ENCODE assay signal across 8 mouse cellular contexts in genomic region chr10:128548947-128549681, GRCm38 (mm10). TPM values are rescaled to one million over a fixed set of nuclear protein-coding genes. Genes with fewer than 3 reads are reported as not detected.
DNase-seq lines count a peak whose midpoint lies in the region; ATAC-seq and TF ChIP-seq lines count a peak whose summit lies in the region.

Rpl41 (minus strand) TSS chr10:128549305.

- H3K9ac ChIP-seq in forebrain, embryonic 14.5 days (ENCODE audit: low read length), result peak within 1 kb of the TSS; percentile 92

- H3K27ac ChIP-seq in forebrain, embryonic 14.5 days (ENCODE audit: low read depth, low read length), result peak within 1 kb of the TSS; percentile 97

- whole genome bisulfite sequencing in forebrain, embryonic 14.5 days, result 0% methylated on average over 31 of the region's 31 CpGs
- WGBS in lung, adult 2 months, result under 1% methylated on average over 31 of the region's 31 CpGs

- DNase-seq in ES-CJ7 (ENCODE audit: low read depth, low spot score), result peak; percentile 98
- DNase-seq in cerebellum, adult 11 months, result peak; percentile 91
- peak; percentile 99 for DNase-seq in forebrain, embryonic 14.5 days (ENCODE audit: low spot score)
- DNase-seq in heart, postnatal 14 days, result peak; percentile 92 to 95
- peak; percentile 89 to 96 for DNase-seq in layer of hippocampus, adult 18-20 months (ENCODE audit: low spot score in 2 of 2)
- peak; percentile 89 for DNase-seq in lung, adult 2 months
- peak; percentile 87 to 92 for DNase-seq in thymus, adult 18-20 months

- TF ChIP-seq CTCF in lung, adult 2 months (IDR thresholded peaks at IDR 0.05; ENCODE audit: insufficient read depth, low read length), result no peak

- H3K4me2 ChIP-seq in forebrain, embryonic 14.5 days (ENCODE audit: low read length), result peak within 1 kb of the TSS; percentile 87

- no peaks in the 10 kb centered on the region for H3K9me3 ChIP-seq in forebrain, embryonic 14.5 days (replicated peaks; ENCODE audit: control insufficient read depth, low read length)

- H3K36me3 ChIP-seq in forebrain, embryonic 14.5 days (ENCODE audit: control insufficient read depth, insufficient read depth, low read length), result peaks cover 18% of the 10 kb centered on the region

- no peaks in the 10 kb centered on the region for H3K27me3 ChIP-seq in forebrain, embryonic 14.5 days (replicated peaks; ENCODE audit: control insufficient read depth, insufficient read depth, low read length)

- H3K4me3 ChIP-seq in forebrain, embryonic 14.5 days (ENCODE audit: low read depth, low read length), result peak within 1 kb of the TSS; percentile 63
- peak within 1 kb of the TSS; percentile 69 for H3K4me3 ChIP-seq in lung, adult 2 months (replicated peaks; ENCODE audit: extremely low read depth, low read depth, low read length)

- intact Hi-C loops in heart, postnatal 14 days (cut with DNase I), result loop anchor here (5.0 kb wide), 1 partner anchor 63 kb away; no protein-coding TSS in a partner anchor

- TF ChIP-seq POLR2A in lung, adult 2 months (IDR thresholded peaks at IDR 0.05; ENCODE audit: borderline replicate concordance, extremely low read depth, low read depth, low read length), result peak; percentile 99

- ATAC-seq in forebrain, embryonic 14.5 days, result peak; percentile 89
- peak; percentile 79 for ATAC-seq in neutrophil, adult 5-6 weeks (ENCODE audit: extremely low read depth, insufficient number of reproducible peaks, low FRiP score, poor library complexity, severe bottlenecking)

- peaks cover 7% of the 10 kb centered on the region; the same call in 1 of the 2 replicates for H3K4me1 ChIP-seq in forebrain, embryonic 14.5 days (ENCODE audit: control insufficient read depth, insufficient read depth, low read length)
- H3K4me1 ChIP-seq in lung, adult 2 months (ENCODE audit: control insufficient read depth, insufficient read depth, low read length), result peaks cover 2% of the 10 kb centered on the region

RNA-seq across cellular contexts. Expression of gene Rpl41, which starts in this region (rescaled TPM):
- polyA plus RNA-seq in forebrain, embryonic 14.5 days (2014; fragmentation: Nextera tagmentation; extraction: Ambion mirVana), result 2,276 and 3,259 TPM in 2 replicates
- total RNA-seq in heart, postnatal 14 days (2021), result 1,000 to 10,000 TPM; 1,645 to 1,937 TPM
- 1,000 to 10,000 TPM; 1,532 to 1,582 TPM for total RNA-seq in layer of hippocampus, adult 18-20 months (2021)
- polyA plus RNA-seq in lung, adult 2 months (2012; rRNA removed), result 1,224 and 1,373 TPM in 2 replicates
- total RNA-seq in neutrophil, adult 5-6 weeks (2017), result 1,707 and 2,029 TPM in 2 replicates

Comparison
In these comparisons a context has a peak if more than half of its experiments do, and no peak if none do; other contexts are left out.
1. Peak in every context shown above with its lines: DNase-seq, ATAC-seq, H3K4me3 ChIP-seq and H3K27ac ChIP-seq.